Mouse (Mus musculus): ENCODE results near the gene Adipor1. TPM values are rescaled to one million over a fixed set of nuclear protein-coding genes. Genes with fewer than 3 reads are reported as not detected.

The Adipor1 gene
- polyA plus RNA-seq, 1 experiment: 59.7 TPM

DNA sequence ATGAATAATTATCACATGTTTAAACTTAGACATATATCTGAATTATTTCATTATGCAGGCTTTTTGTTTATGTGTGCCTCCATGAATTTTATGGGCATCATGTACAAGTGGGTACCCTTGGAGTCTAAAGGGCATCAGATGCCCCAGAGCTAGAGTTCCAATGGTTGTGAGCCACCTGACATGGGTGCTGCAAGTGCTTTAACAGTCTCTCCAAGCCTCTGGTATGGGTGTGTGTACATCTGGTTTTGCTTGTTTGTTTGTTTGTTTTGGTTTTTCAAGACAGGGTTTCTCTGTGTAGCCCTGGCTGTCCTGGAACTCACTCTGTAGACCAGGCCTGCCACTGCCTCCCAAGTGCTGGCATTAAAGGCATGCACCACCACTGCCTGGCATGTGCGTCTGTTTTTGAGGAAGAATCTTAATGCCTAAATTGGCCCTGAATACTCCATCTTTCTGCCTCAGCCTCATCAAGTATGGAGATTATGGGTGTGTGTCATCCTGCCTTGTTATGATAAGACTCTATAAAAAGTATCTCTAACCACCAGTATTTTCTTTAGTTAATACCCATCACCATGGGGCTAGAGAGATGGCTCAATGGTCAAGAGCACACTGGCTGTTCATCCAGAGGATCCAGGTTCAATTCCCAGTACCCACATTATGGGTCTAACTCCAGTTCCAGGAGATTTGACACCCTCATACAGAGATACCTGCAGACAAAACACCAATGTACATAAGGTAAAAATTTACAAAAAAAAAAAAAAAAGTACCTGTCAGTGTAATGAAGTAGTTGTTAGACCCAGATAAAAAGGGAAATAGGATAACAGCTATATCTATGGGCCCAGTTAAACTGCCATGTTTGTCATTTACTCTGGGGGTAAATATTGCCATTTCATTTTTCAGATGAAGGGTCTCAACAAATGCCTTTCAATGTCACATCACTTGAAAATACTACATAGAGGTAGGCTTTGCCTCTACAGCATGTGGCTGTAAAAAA, 45.4 kb downstream of the Adipor1 start:
- TF ChIP-seq POLR2A (IDR thresholded peaks at IDR 0.05; ENCODE audit: extremely low read depth, insufficient read depth, low read length) (no peak), CTCF (IDR thresholded peaks at IDR 0.05; ENCODE audit: extremely low read depth, insufficient read depth, low read length) (no peak)
- no peak overlapping the region for H3K27ac ChIP-seq (ENCODE audit: insufficient read depth, low read length)
- H3K4me3 ChIP-seq (ENCODE audit: insufficient read depth, low read length): no peak overlapping the region
- H3K4me1 ChIP-seq (ENCODE audit: control insufficient read depth, insufficient read depth, low read length): no peaks in the 10 kb centered on the region; the same call in 1 of the 2 replicates

Other genes starting within 250 kb of the Adipor1 start
- gene Chil1, start 233.2 kb upstream of the Adipor1 start, polyA plus RNA-seq (2012; rRNA removed): 18.0 and 18.1 TPM in 2 replicates
- gene Mybph, start 221.9 kb upstream of the Adipor1 start, polyA plus RNA-seq (2012; rRNA removed): 0.17 and 0.23 TPM in 2 replicates
- 154 and 161 TPM in 2 replicates for gene Adora1, start 179.9 kb upstream of the Adipor1 start, polyA plus RNA-seq (2012; rRNA removed)
- gene Myog, start 125.4 kb upstream of the Adipor1 start, polyA plus RNA-seq (2012; rRNA removed): 0.08 and 0.13 TPM in 2 replicates
- gene Ppfia4, start 82.5 kb upstream of the Adipor1 start, polyA plus RNA-seq (2012; rRNA removed): 52.6 and 59.5 TPM in 2 replicates
- 56.2 and 62.5 TPM in 2 replicates for gene Tmem183a, start 53.4 kb upstream of the Adipor1 start, polyA plus RNA-seq (2012; rRNA removed)
- not detected in 2 replicates for gene 4933406M09Rik, start 29.4 kb upstream of the Adipor1 start, polyA plus RNA-seq (2012; rRNA removed)
- gene Cyb5r1, start 9.8 kb upstream of the Adipor1 start, polyA plus RNA-seq (2012; rRNA removed): 14.3 and 15.4 TPM in 2 replicates
- 26.3 and 28.4 TPM in 2 replicates for gene Klhl12, start 40.2 kb downstream of the Adipor1 start, polyA plus RNA-seq (2012; rRNA removed)
- 28.7 TPM in 2 replicates for gene Rabif, start 79.3 kb downstream of the Adipor1 start, polyA plus RNA-seq (2012; rRNA removed)
- gene Mgat4e, start 134.3 kb downstream of the Adipor1 start, polyA plus RNA-seq (2012; rRNA removed): 0.08 TPM in 1 of 2 replicates, not detected in the other
- 26.4 and 27.9 TPM in 2 replicates for gene Kdm5b, start 144.8 kb downstream of the Adipor1 start, polyA plus RNA-seq (2012; rRNA removed)
- 28.1 and 33.3 TPM in 2 replicates for gene Syt2, start 231.3 kb downstream of the Adipor1 start, polyA plus RNA-seq (2012; rRNA removed)

Measured in cortical plate, adult 2 months (tissue).